Mouse (Mus musculus) midbrain, embryonic 12.5 days (tissue): ENCODE measurements at regions not wholly inside any gene's neighbourhood (a gene's known extent, or its start where the extent isn't known, plus 50 kb on each side); places are given as distances from the start of the nearest gene placed in this dataset.

Source experiments
- ATAC-seq: fragments of 200-750 bp; cut with Nextera tagmentation; 2 replicates; pipeline ENCODE4 v1.8.0; 2017; ENCODE audit warnings: low read depth, moderate TSS enrichment, moderate library complexity; ENCODE audit not compliant: low FRiP score
- H3K27ac ChIP-seq: fragments of 300-500 bp; sonication (generic); replicated peaks from 2 replicates; pipeline ENCODE4 v1.5.1; 2016; ENCODE audit warnings: mild to moderate bottlenecking
- H3K27me3 ChIP-seq: fragments of 300-500 bp; sonication (generic); 2 replicates; pipeline ENCODE4 v1.6.1; 2016; ENCODE audit warnings: mild to moderate bottlenecking
- H3K36me3 ChIP-seq: fragments of 300-500 bp; sonication (generic); 2 replicates; pipeline ENCODE4 v1.6.1; 2016
- H3K4me1 ChIP-seq: fragments of 300-500 bp; sonication (generic); 2 replicates; pipeline ENCODE4 v1.6.1; 2016
- H3K4me2 ChIP-seq: fragments of 300-500 bp; sonication (generic); replicated peaks from 2 replicates; pipeline ENCODE4 v1.6.1; 2016; ENCODE audit warnings: mild to moderate bottlenecking, moderate library complexity
- H3K4me3 ChIP-seq: fragments of 300-500 bp; sonication (generic); 2 replicates; pipeline ENCODE4 v1.5.1; 2016; ENCODE audit warnings: mild to moderate bottlenecking
- H3K9ac ChIP-seq: fragments of 300-500 bp; sonication (generic); replicated peaks from 2 replicates; pipeline ENCODE4 v1.6.1; 2016; ENCODE audit warnings: mild to moderate bottlenecking, moderate library complexity
- H3K9me3 ChIP-seq: fragments of 300-500 bp; sonication (generic); 2 replicates; pipeline ENCODE4 v1.6.1; 2016; ENCODE audit warnings: mild to moderate bottlenecking
- WGBS: fragments of 180-500 bp; shearing (Covaris S2); methylation state at CpG from one replicate; pipeline ENCODE4 v1.1.7; 2016; 5-methylcytosine and 5-hydroxymethylcytosine counted together

DNA sequence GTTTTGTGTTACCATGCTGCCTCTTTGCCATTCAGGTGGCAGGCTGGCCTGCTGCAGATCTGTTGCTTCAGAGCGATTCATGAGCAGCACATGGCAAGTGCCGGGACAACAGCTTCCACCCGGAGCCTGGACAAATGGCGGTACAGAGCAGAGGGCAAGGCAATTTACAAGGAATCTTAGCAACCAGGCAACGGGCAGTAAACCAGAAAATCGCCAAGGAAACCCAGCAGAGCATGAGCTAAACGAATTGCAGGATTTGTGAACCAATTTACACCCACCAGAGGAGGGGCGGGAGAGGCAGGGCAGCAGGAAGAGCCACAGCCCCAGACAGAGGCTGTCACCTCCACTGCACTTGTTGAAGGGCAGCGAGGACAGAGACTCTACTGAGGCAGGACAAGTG is 60.5 kb upstream of the Loxl4 start:
- Histone ChIP-seq H3K9ac (no peak overlapping the region), H3K4me1 (peaks cover 19% of the 10 kb centered on the region), H3K9me3 (no peaks in the 10 kb centered on the region), H3K27ac (no peak overlapping the region), H3K4me3 (no peak overlapping the region), H3K36me3 (no peaks in the 10 kb centered on the region), H3K27me3 (peaks cover 48% of the 10 kb centered on the region), H3K4me2 (0 out of 2 replicates have a peak overlapping the region, but pooled peaks have one; percentile 4)
- WGBS = 13% methylated on average over 9 of the region's 9 CpGs
- ATAC-seq = peak; percentile 67; the same call in 1 of the 2 replicates

- Histone ChIP-seq H3K4me1 (peaks cover 19% of the 10 kb centered on the region), H3K27me3 (peaks cover 53% of the 10 kb centered on the region), H3K27ac (no peak overlapping the region), H3K36me3 (no peaks in the 10 kb centered on the region), H3K4me3 (no peak overlapping the region), H3K9me3 (no peaks in the 10 kb centered on the region), H3K9ac (no peak overlapping the region), H3K4me2 (no peak overlapping the region)
- ATAC-seq = no peak
- 79% methylated on average over 6 of the region's 6 CpGs for WGBS
These were observed 57.3 kb upstream of the Loxl4 start for GRCm38 (mm10) chr19:42669886-42670285.

- Histone ChIP-seq H3K4me1 (peaks cover 8% of the 10 kb centered on the region), H3K9me3 (no peaks in the 10 kb centered on the region), H3K9ac (no peak overlapping the region), H3K36me3 (no peaks in the 10 kb centered on the region), H3K4me3 (no peak overlapping the region), H3K27me3 (peaks cover 56% of the 10 kb centered on the region), H3K27ac (no peak overlapping the region), H3K4me2 (no peak overlapping the region)
- no peak for ATAC-seq
- 77% methylated on average over 14 of the region's 14 CpGs for WGBS
These were observed 55.9 kb upstream of the Loxl4 start for GRCm38 (mm10) chr19:42668385-42669098.

DNA sequence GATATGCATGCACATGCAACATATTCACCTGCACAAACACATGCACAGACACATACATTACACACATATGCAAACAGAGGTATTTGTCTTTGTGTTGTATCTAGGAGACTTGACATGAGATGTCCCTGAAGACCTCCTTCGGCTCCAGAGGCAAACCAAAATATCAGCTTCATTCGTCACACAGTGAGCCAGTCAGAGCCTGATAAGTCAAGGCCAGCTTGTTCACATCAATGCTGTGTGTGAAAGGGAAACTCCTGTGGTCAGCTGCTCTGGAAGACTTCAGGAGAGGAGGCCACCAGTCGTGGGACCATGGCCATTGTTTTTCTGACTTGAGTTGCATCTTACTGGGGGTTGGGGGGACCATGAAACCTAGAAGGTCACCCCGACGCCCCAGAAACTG is 54.3 kb upstream of the Loxl4 start:
- 84% methylated on average over 5 of the region's 5 CpGs for WGBS
- no peak for ATAC-seq
- Histone ChIP-seq H3K27ac (no peak overlapping the region), H3K36me3 (no peaks in the 10 kb centered on the region), H3K27me3 (peaks cover 64% of the 10 kb centered on the region), H3K4me1 (no peaks in the 10 kb centered on the region), H3K4me3 (no peak overlapping the region), H3K4me2 (no peak overlapping the region), H3K9me3 (no peaks in the 10 kb centered on the region), H3K9ac (no peak overlapping the region)
